In genomic region chr12:86000641-86001073, GRCm38 (mm10) we compare ENCODE assay signal across 8 mouse cellular contexts.
A peak's percentile ranks its signal among the peaks of the same experiment; 100 is the strongest.
DNase-seq lines count a peak whose midpoint lies in the region; ATAC-seq and TF ChIP-seq lines count a peak whose summit lies in the region.

No protein-coding gene starts in this region.

- peak overlapping the region; percentile 83 for H3K27ac ChIP-seq in lung, embryonic 15.5 days
- H3K27ac ChIP-seq in embryonic facial prominence, embryonic 11.5 days (replicated peaks; ENCODE audit: low read depth, low read length): peak overlapping the region; percentile 60; the same call in 1 of the 2 replicates
- H3K27ac ChIP-seq in intestine, embryonic 16.5 days (ENCODE audit: low read length): peak overlapping the region; percentile 49
- no peak overlapping the region; the same call in 1 of the 2 replicates for H3K27ac ChIP-seq in midbrain, embryonic 13.5 days
- H3K27ac ChIP-seq in thymus, adult 2 months (ENCODE audit: control insufficient read depth, insufficient read depth, low read length): no peak overlapping the region

- H3K9ac ChIP-seq in lung, embryonic 15.5 days: 0 out of 2 replicates have a peak overlapping the region, but pooled peaks have one; percentile 3
- peak overlapping the region; percentile 23; the same call in 1 of the 2 replicates for H3K9ac ChIP-seq in embryonic facial prominence, embryonic 11.5 days (replicated peaks; ENCODE audit: low read length)
- no peak overlapping the region for H3K9ac ChIP-seq in intestine, embryonic 16.5 days (ENCODE audit: low read depth, low read length)
- no peak overlapping the region for H3K9ac ChIP-seq in midbrain, embryonic 13.5 days (replicated peaks)

- no peak overlapping the region for H3K4me3 ChIP-seq in lung, embryonic 15.5 days
- H3K4me3 ChIP-seq in lung, adult 2 months (replicated peaks; ENCODE audit: extremely low read depth, low read depth, low read length): no peak overlapping the region
- H3K4me3 ChIP-seq in embryonic facial prominence, embryonic 11.5 days (ENCODE audit: low read depth, low read length): no peak overlapping the region
- H3K4me3 ChIP-seq in intestine, embryonic 16.5 days (ENCODE audit: low read length): no peak overlapping the region
- no peak overlapping the region for H3K4me3 ChIP-seq in midbrain, embryonic 13.5 days (replicated peaks)
- H3K4me3 ChIP-seq in thymus, adult 2 months (ENCODE audit: control insufficient read depth, insufficient read depth, low read length): no peak overlapping the region

- H3K4me2 ChIP-seq in lung, embryonic 15.5 days: 0 out of 2 replicates have a peak overlapping the region, but pooled peaks have one; percentile 12
- no peak overlapping the region for H3K4me2 ChIP-seq in embryonic facial prominence, embryonic 11.5 days (ENCODE audit: low read depth, low read length)
- no peak overlapping the region for H3K4me2 ChIP-seq in intestine, embryonic 16.5 days (ENCODE audit: low read depth, low read length)
- no peak overlapping the region for H3K4me2 ChIP-seq in midbrain, embryonic 13.5 days (replicated peaks)

- TF ChIP-seq CTCF in lung, adult 2 months (IDR thresholded peaks at IDR 0.05; ENCODE audit: insufficient read depth, low read length): no peak
- no peak for TF ChIP-seq CTCF in thymus, adult 2 months (IDR thresholded peaks at IDR 0.05; ENCODE audit: borderline replicate concordance, control insufficient read depth, extremely low read depth, insufficient read depth, low read length, poor library complexity)

- no peaks in the 10 kb centered on the region for H3K27me3 ChIP-seq in lung, embryonic 15.5 days
- no peaks in the 10 kb centered on the region for H3K27me3 ChIP-seq in embryonic facial prominence, embryonic 11.5 days (ENCODE audit: control insufficient read depth, insufficient read depth, low read length)
- no peaks in the 10 kb centered on the region for H3K27me3 ChIP-seq in intestine, embryonic 16.5 days (replicated peaks; ENCODE audit: control insufficient read depth, insufficient read depth, low read length)
- no peaks in the 10 kb centered on the region for H3K27me3 ChIP-seq in midbrain, embryonic 13.5 days
- no peaks in the 10 kb centered on the region for H3K27me3 ChIP-seq in thymus, adult 2 months (ENCODE audit: control insufficient read depth, insufficient read depth, low read length)

- 16% methylated on average over 9 of the region's 9 CpGs for WGBS in lung, embryonic 15.5 days
- WGBS in lung, adult 2 months: 34% methylated on average over 9 of the region's 9 CpGs
- WGBS in embryonic facial prominence, embryonic 11.5 days: 32% methylated on average over 9 of the region's 9 CpGs
- 35% methylated on average over 9 of the region's 9 CpGs for WGBS in intestine, embryonic 16.5 days
- 61% methylated on average over 9 of the region's 9 CpGs for WGBS in midbrain, embryonic 13.5 days
- 87% methylated on average over 9 of the region's 9 CpGs for WGBS in thymus, adult 2 months

- H3K36me3 ChIP-seq in lung, embryonic 15.5 days: 0 out of 2 replicates have a peak, but pooled peaks cover 2% of the 10 kb centered on the region
- H3K36me3 ChIP-seq in embryonic facial prominence, embryonic 11.5 days (replicated peaks; ENCODE audit: control insufficient read depth, insufficient read depth, low read depth, low read length): no peaks in the 10 kb centered on the region; the same call in 1 of the 2 replicates
- no peaks in the 10 kb centered on the region; the same call in 1 of the 2 replicates for H3K36me3 ChIP-seq in intestine, embryonic 16.5 days (ENCODE audit: control insufficient read depth, insufficient read depth, low read length)
- H3K36me3 ChIP-seq in midbrain, embryonic 13.5 days: peaks cover 7% of the 10 kb centered on the region; the same call in 1 of the 2 replicates
- no peaks in the 10 kb centered on the region for H3K36me3 ChIP-seq in thymus, adult 2 months (ENCODE audit: control insufficient read depth, insufficient read depth, low read length)

- H3K4me1 ChIP-seq in lung, embryonic 15.5 days: peaks cover 21% of the 10 kb centered on the region
- peaks cover 9% of the 10 kb centered on the region; the same call in 1 of the 2 replicates for H3K4me1 ChIP-seq in lung, adult 2 months (ENCODE audit: control insufficient read depth, insufficient read depth, low read length)
- H3K4me1 ChIP-seq in embryonic facial prominence, embryonic 11.5 days (ENCODE audit: control insufficient read depth, insufficient read depth, low read length): no peaks in the 10 kb centered on the region
- peaks cover 7% of the 10 kb centered on the region; the same call in 1 of the 2 replicates for H3K4me1 ChIP-seq in intestine, embryonic 16.5 days (ENCODE audit: control insufficient read depth, insufficient read depth, low read length)
- 0 out of 2 replicates have a peak, but pooled peaks cover 7% of the 10 kb centered on the region for H3K4me1 ChIP-seq in midbrain, embryonic 13.5 days (replicated peaks)
- no peaks in the 10 kb centered on the region for H3K4me1 ChIP-seq in thymus, adult 2 months (replicated peaks; ENCODE audit: control insufficient read depth, insufficient read depth, low read length)

- no peak for TF ChIP-seq POLR2A in lung, adult 2 months (IDR thresholded peaks at IDR 0.05; ENCODE audit: borderline replicate concordance, extremely low read depth, low read depth, low read length)
- no peak for TF ChIP-seq POLR2A in thymus, adult 2 months (IDR thresholded peaks at IDR 0.05; ENCODE audit: control insufficient read depth, extremely low read depth, insufficient read depth, low read length, poor library complexity)

- DNase-seq in lung, adult 2 months: no peak
- DNase-seq in embryonic facial prominence, embryonic 11.5 days (ENCODE audit: low spot score): peak; percentile 55
- DNase-seq in heart, adult 18-20 months: peak; percentile 67 to 83
- DNase-seq in cerebellum, adult 18-20 months: no peak
- no peak for DNase-seq in thymus, adult 2 months

- ATAC-seq in lung, embryonic 15.5 days (ENCODE audit: borderline replicate concordance, extremely low read depth, low FRiP score, low TSS enrichment): peak; percentile 83
- ATAC-seq in embryonic facial prominence, embryonic 11.5 days (replicated peaks; ENCODE audit: insufficient number of reproducible peaks, low FRiP score, low TSS enrichment, low read depth): peak; percentile 78; the same call in 1 of the 2 replicates
- peak; percentile 62 for ATAC-seq in intestine, embryonic 16.5 days
- 0 out of 2 replicates have a peak, but pooled peaks have one; percentile 30 for ATAC-seq in midbrain, embryonic 13.5 days

- H3K9me3 ChIP-seq in lung, embryonic 15.5 days: no peaks in the 10 kb centered on the region
- no peaks in the 10 kb centered on the region for H3K9me3 ChIP-seq in embryonic facial prominence, embryonic 11.5 days (replicated peaks; ENCODE audit: control insufficient read depth, low read length)
- H3K9me3 ChIP-seq in intestine, embryonic 16.5 days (ENCODE audit: control insufficient read depth, low read length): no peaks in the 10 kb centered on the region
- no peaks in the 10 kb centered on the region for H3K9me3 ChIP-seq in midbrain, embryonic 13.5 days

Comparison
In these comparisons a context has a peak if more than half of its experiments do, and no peak if none do; other contexts are left out.
1. ATAC-seq: peak in every context shown above with its lines; median percentile 83 in lung, embryonic 15.5 days; 78 in embryonic facial prominence, embryonic 11.5 days; 62 in intestine, embryonic 16.5 days; 30 in midbrain, embryonic 13.5 days.
2. H3K27ac ChIP-seq: peak in lung, embryonic 15.5 days (single experiment), embryonic facial prominence, embryonic 11.5 days (single experiment) and intestine, embryonic 16.5 days (single experiment); none in midbrain, embryonic 13.5 days (single experiment) and thymus, adult 2 months (single experiment).
3. H3K9ac ChIP-seq: peak in lung, embryonic 15.5 days (single experiment) and embryonic facial prominence, embryonic 11.5 days (single experiment); none in intestine, embryonic 16.5 days (single experiment) and midbrain, embryonic 13.5 days (single experiment).
4. DNase-seq: peak in embryonic facial prominence, embryonic 11.5 days (single experiment) and heart, adult 18-20 months (2 of 2); none in lung, adult 2 months (single experiment), cerebellum, adult 18-20 months (0 of 2) and thymus, adult 2 months (single experiment).